Mouse (Mus musculus): ENCODE data around the gene Spns2.

DNA sequence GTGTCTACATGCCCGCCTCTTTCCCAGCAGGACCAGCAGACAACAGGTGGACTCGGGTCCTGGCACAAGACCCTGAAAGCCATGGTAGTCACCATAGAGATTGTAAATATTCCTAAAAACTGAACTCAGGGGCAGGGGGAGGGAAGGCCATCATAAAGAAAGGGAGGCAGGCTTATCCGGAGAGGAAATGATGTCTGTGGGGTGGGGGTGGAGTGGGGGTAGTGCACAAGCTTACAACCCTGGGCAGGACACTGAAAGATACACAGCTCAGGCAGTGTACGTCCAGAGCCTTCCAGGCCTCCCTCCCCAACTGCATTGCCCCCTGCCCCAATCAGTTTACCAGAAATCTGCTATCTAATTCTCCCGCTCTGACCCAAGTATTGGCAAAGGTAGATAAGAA, 2.5 kb downstream of the Spns2 start:
- TF ChIP-seq CTCF (IDR thresholded peaks at IDR 0.05): no peak
- TF ChIP-seq EP300 (IDR thresholded peaks at IDR 0.05): no peak

Data from lung, postnatal 0 days (tissue).